Mouse (Mus musculus): ENCODE measurements around the gene Aak1.

GRCm38 (mm10) chr6:86899965-86900364 lies 50.6 kb downstream of the Aak1 start:
- no peak for TF ChIP-seq CTCF (IDR thresholded peaks at IDR 0.05; ENCODE audit: extremely low read depth, insufficient read depth, insufficient read length, insufficient replicate concordance)
- no peak for TF ChIP-seq POLR2A (IDR thresholded peaks at IDR 0.05; ENCODE audit: low read depth, low read length)
